Mouse (Mus musculus) heart, embryonic 14.5 days (tissue): ENCODE data around the gene Fbll1. TPM values are rescaled to one million over a fixed set of nuclear protein-coding genes. Genes with fewer than 3 reads are reported as not detected.

ENCODE experiments used
- ATAC-seq: fragments of 200-750 bp; cut with Nextera tagmentation; 2 replicates; pipeline ENCODE4 v1.8.0; 2017; ENCODE audit warnings: low read depth, moderate TSS enrichment; ENCODE audit not compliant: insufficient number of reproducible peaks, insufficient read depth, low FRiP score
- H3K27ac ChIP-seq, 2 experiments: fragments of 200-500 bp in 1 of 2; fragments of 300-500 bp in 1 of 2; sonication (generic) in 1 of 2; replicated peaks in 1 of 2; 2 replicates each; pipeline ENCODE4 v1.5.1; 2012 to 2014; ENCODE audit warnings: low read depth in 2 of 2, low read length in 2 of 2, control low read depth in 1 of 2, mild to moderate bottlenecking in 1 of 2, mixed read lengths in 1 of 2; ENCODE audit not compliant: control insufficient read depth in 1 of 2, insufficient read depth in 1 of 2
- H3K27me3 ChIP-seq: fragments of 300-500 bp; sonication (generic); 2 replicates; pipeline ENCODE4 v1.6.1; 2014; ENCODE audit warnings: mild to moderate bottlenecking, low read length, control low read depth; ENCODE audit not compliant: control insufficient read depth, insufficient read depth
- H3K36me3 ChIP-seq: fragments of 300-500 bp; sonication (generic); 2 replicates; pipeline ENCODE4 v1.6.1; 2014; ENCODE audit warnings: mild to moderate bottlenecking, control low read depth, low read length, mixed read lengths; ENCODE audit not compliant: control insufficient read depth, insufficient read depth
- H3K4me1 ChIP-seq, 2 experiments: fragments of 200-500 bp in 1 of 2; fragments of 300-500 bp in 1 of 2; sonication (generic) in 1 of 2; 2 replicates each; pipeline ENCODE4 v1.6.1; 2012 to 2014; ENCODE audit warnings: low read length in 2 of 2, control low read depth in 1 of 2, mixed read lengths in 1 of 2; ENCODE audit not compliant: control insufficient read depth in 2 of 2, insufficient read depth in 2 of 2
- H3K4me2 ChIP-seq: fragments of 300-500 bp; sonication (generic); 2 replicates; pipeline ENCODE4 v1.6.1; 2014; ENCODE audit warnings: mild to moderate bottlenecking, low read length
- H3K4me3 ChIP-seq, 2 experiments: fragments of 200-500 bp in 1 of 2; fragments of 300-500 bp in 1 of 2; sonication (generic) in 1 of 2; 2 replicates each; pipeline ENCODE4 v1.5.1; 2012 to 2014; ENCODE audit warnings: low read length in 2 of 2, mild to moderate bottlenecking in 2 of 2, control low read depth in 1 of 2, low read depth in 1 of 2, moderate library complexity in 1 of 2; ENCODE audit not compliant: control insufficient read depth in 1 of 2, insufficient read depth in 1 of 2
- H3K9ac ChIP-seq: fragments of 300-500 bp; sonication (generic); 2 replicates; pipeline ENCODE4 v1.6.1; 2014; ENCODE audit warnings: mild to moderate bottlenecking, low read length
- H3K9me3 ChIP-seq: fragments of 300-500 bp; sonication (generic); 2 replicates; pipeline ENCODE4 v1.6.1; 2016; ENCODE audit warnings: low read length, control low read depth; ENCODE audit not compliant: control insufficient read depth
- WGBS: fragments of 180-500 bp; shearing (Covaris S2); extraction: QIAGEN DNeasy Blood & Tissue Kit; methylation state at CpG from one replicate; pipeline ENCODE4 v1.1.7; 2014; 5-methylcytosine and 5-hydroxymethylcytosine counted together
- polyA plus RNA-seq: library from polyadenylated mRNA; unstranded; fragments of >200 nt; fragmentation: Nextera tagmentation; extraction: Ambion mirVana; gene quantifications from 2 replicates; pipeline ENCODE4 v1.2.1, GENCODE M21; 2014

Gene Fbll1
- polyA plus RNA-seq, 1 experiment from 2014 or later, result 0.14 TPM

GRCm38 (mm10) chr11:35837156-35838126 lies 38.8 kb upstream of the Fbll1 start:
- H3K36me3 ChIP-seq, result peaks cover 9% of the 10 kb centered on the region; the same call in 1 of the 2 replicates
- WGBS, result 57% methylated on average over 5 of the region's 5 CpGs
- H3K4me1 ChIP-seq, result peaks cover 3 to 12% of the 10 kb centered on the region in 2 experiments; a peak in 3 of 4 replicates
- H3K9me3 ChIP-seq, result no peaks in the 10 kb centered on the region
- peak overlapping the region; percentile 2 to 50; a peak in 1 of 4 replicates for H3K27ac ChIP-seq
- H3K27me3 ChIP-seq, result no peaks in the 10 kb centered on the region
- H3K9ac ChIP-seq, result peak overlapping the region; percentile 68
- H3K4me2 ChIP-seq, result peak overlapping the region; percentile 73
- no peak for ATAC-seq
- H3K4me3 ChIP-seq, result no peak overlapping the region

GRCm38 (mm10) chr11:35834022-35834760 lies 35.5 kb upstream of the Fbll1 start, which contains the start of gene Rars:
Gene Rars, minus strand, starts transcription at chr11:35834506.
- Histone ChIP-seq H3K36me3 (peaks cover 32% of the 10 kb centered on the region), H3K27ac (peak within 1 kb of the TSS in 1 of 2 experiments; percentile 68; a peak in 2 of 4 replicates), H3K4me2 (peak within 1 kb of the TSS; percentile 90), H3K4me1 (peaks cover 3 to 12% of the 10 kb centered on the region in 2 experiments; a peak in 3 of 4 replicates), H3K27me3 (no peaks in the 10 kb centered on the region), H3K4me3 (peak within 1 kb of the TSS; percentile 62 to 98), H3K9me3 (no peaks in the 10 kb centered on the region), H3K9ac (peak within 1 kb of the TSS; percentile 88)
- 2% methylated on average over 46 of the region's 46 CpGs for WGBS
- peak; percentile 57; the same call in 1 of the 2 replicates for ATAC-seq

- Histone ChIP-seq H3K4me3 (peak overlapping the region; percentile 16 to 98; a peak in 3 of 4 replicates), H3K27ac (no peak overlapping the region), H3K4me1 (peaks cover 3 to 12% of the 10 kb centered on the region in 2 experiments; a peak in 3 of 4 replicates), H3K9ac (peak overlapping the region; percentile 88), H3K9me3 (no peaks in the 10 kb centered on the region), H3K27me3 (no peaks in the 10 kb centered on the region), H3K36me3 (peaks cover 41% of the 10 kb centered on the region), H3K4me2 (peak overlapping the region; percentile 90)
- WGBS, result 74% methylated on average over 6 of the region's 6 CpGs
- ATAC-seq, result no peak
Measured at GRCm38 (mm10) chr11:35833270-35833669, 34.6 kb upstream of the Fbll1 start.

GRCm38 (mm10) chr11:35832139-35832538 lies 33.5 kb upstream of the Fbll1 start:
- Histone ChIP-seq H3K4me2 (no peak overlapping the region), H3K27me3 (no peaks in the 10 kb centered on the region), H3K36me3 (peaks cover 52% of the 10 kb centered on the region), H3K4me1 (peaks cover 3 to 9% of the 10 kb centered on the region in 2 experiments; a peak in 3 of 4 replicates), H3K27ac (no peak overlapping the region), H3K4me3 (no peak overlapping the region), H3K9me3 (no peaks in the 10 kb centered on the region), H3K9ac (no peak overlapping the region)
- no peak for ATAC-seq
- 25% methylated on average over 4 of the region's 4 CpGs for WGBS

- Histone ChIP-seq H3K36me3 (peaks cover 88% of the 10 kb centered on the region), H3K4me1 (no peaks in the 10 kb centered on the region), H3K27ac (no peak overlapping the region), H3K4me2 (no peak overlapping the region), H3K9ac (no peak overlapping the region), H3K4me3 (no peak overlapping the region), H3K9me3 (no peaks in the 10 kb centered on the region), H3K27me3 (no peaks in the 10 kb centered on the region)
- ATAC-seq, result no peak
- 93% methylated on average over 6 of the region's 6 CpGs for WGBS
Measured at GRCm38 (mm10) chr11:35827714-35828113, 29.0 kb upstream of the Fbll1 start.

GRCm38 (mm10) chr11:35816316-35816715 lies 17.6 kb upstream of the Fbll1 start:
- no peak overlapping the region for H3K4me2 ChIP-seq
- H3K4me1 ChIP-seq, result no peaks in the 10 kb centered on the region
- no peak overlapping the region for H3K4me3 ChIP-seq
- H3K27me3 ChIP-seq, result no peaks in the 10 kb centered on the region
- no peaks in the 10 kb centered on the region for H3K9me3 ChIP-seq
- H3K36me3 ChIP-seq, result peaks cover 98% of the 10 kb centered on the region
- WGBS, result 83% methylated on average over 12 of the region's 12 CpGs
- H3K27ac ChIP-seq, result no peak overlapping the region
- H3K9ac ChIP-seq, result no peak overlapping the region
- no peak for ATAC-seq

GRCm38 (mm10) chr11:35811458-35811857 lies 12.8 kb upstream of the Fbll1 start:
- WGBS, result 85% methylated on average over 10 of the region's 10 CpGs
- H3K36me3 ChIP-seq, result peaks cover 100% of the 10 kb centered on the region
- H3K4me2 ChIP-seq, result no peak overlapping the region
- H3K4me1 ChIP-seq, result no peaks in the 10 kb centered on the region
- no peaks in the 10 kb centered on the region for H3K27me3 ChIP-seq
- no peak overlapping the region for H3K4me3 ChIP-seq
- no peak for ATAC-seq
- H3K9ac ChIP-seq, result no peak overlapping the region
- H3K27ac ChIP-seq, result no peak overlapping the region
- H3K9me3 ChIP-seq, result no peaks in the 10 kb centered on the region
